Mouse (Mus musculus): ENCODE results near the gene Gipc3.

Gipc3 gene

GRCm38 (mm10) chr10:81344421-81345161 is 1.5 kb upstream of the Gipc3 start:
- peak; percentile 36 for DNase-seq

GRCm38 (mm10) chr10:81341333-81341949 is 1.6 kb downstream of the Gipc3 start:
- DNase-seq: peak; percentile 51

- DNase-seq: peak; percentile 40
These were observed 2.3 kb downstream of the Gipc3 start for GRCm38 (mm10) chr10:81340551-81341332.

GRCm38 (mm10) chr10:81336558-81336957 is 6.5 kb downstream of the Gipc3 start:
- DNase-seq: no peak

- no peak for DNase-seq
These were observed 7.4 kb downstream of the Gipc3 start for GRCm38 (mm10) chr10:81335393-81336340.

- DNase-seq: no peak
These were observed 8.7 kb downstream of the Gipc3 start for GRCm38 (mm10) chr10:81334324-81334723.

GRCm38 (mm10) chr10:81332277-81332676 is 10.8 kb downstream of the Gipc3 start:
- DNase-seq: no peak

- DNase-seq: no peak
These were observed 13.1 kb downstream of the Gipc3 start for GRCm38 (mm10) chr10:81330007-81330406.

GRCm38 (mm10) chr10:81329194-81329975 is 13.7 kb downstream of the Gipc3 start:
- DNase-seq: no peak

GRCm38 (mm10) chr10:81328386-81328785 is 14.7 kb downstream of the Gipc3 start, which contains the start of gene Tbxa2r:
Tbxa2r (plus strand) TSS chr10:81328731.
- no peak for DNase-seq

- no peak for DNase-seq
These were observed 15.1 kb downstream of the Gipc3 start for GRCm38 (mm10) chr10:81327959-81328358.

- DNase-seq: no peak
These were observed 16.2 kb downstream of the Gipc3 start for GRCm38 (mm10) chr10:81326858-81327257.

- DNase-seq: no peak
These were observed 17.3 kb downstream of the Gipc3 start for GRCm38 (mm10) chr10:81325781-81326180.

- no peak for DNase-seq
These were observed 17.9 kb downstream of the Gipc3 start for GRCm38 (mm10) chr10:81325176-81325575.

- DNase-seq: no peak
These were observed 19.1 kb downstream of the Gipc3 start for GRCm38 (mm10) chr10:81323791-81324530.

GRCm38 (mm10) chr10:81323141-81323775 is 19.8 kb downstream of the Gipc3 start:
- peak; percentile 56 for DNase-seq

- DNase-seq: peak; percentile 76
These were observed 20.6 kb downstream of the Gipc3 start for GRCm38 (mm10) chr10:81322444-81322843.

- no peak for DNase-seq
These were observed 21.6 kb downstream of the Gipc3 start for GRCm38 (mm10) chr10:81321436-81321835.

- DNase-seq: peak; percentile 100
These were observed 22.3 kb downstream of the Gipc3 start, which contains the start of gene Cactin for GRCm38 (mm10) chr10:81320550-81321347. Cactin (plus strand) TSS chr10:81321103.

Measured in cerebellum, adult 9-11 months (tissue).